Comparison of ENCODE assay signal across 13 mouse cellular contexts in genomic region chr1:42262606-42263005, GRCm38 (mm10).
DNase-seq lines count a peak whose midpoint lies in the region; ATAC-seq and TF ChIP-seq lines count a peak whose summit lies in the region.
"Had no signal": no experiment of that assay in that cellular context is flagged by ENCODE, and none has a peak within 500 bp of the region (broad histone marks: within the 10 kb centered on the region; RNA-seq: fewer than 3 reads in every experiment).

No protein-coding gene starts in this region.

- no peak for TF ChIP-seq CTCF in left cerebral cortex, adult 2 months (IDR thresholded peaks at IDR 0.05)

- 45% methylated on average over 5 of the region's 5 CpGs for WGBS in hindbrain, embryonic 12.5 days
- WGBS in midbrain, embryonic 16.5 days, result 26% methylated on average over 5 of the region's 5 CpGs
- WGBS in intestine, embryonic 16.5 days, result 84% methylated on average over 5 of the region's 5 CpGs

- peaks cover 39% of the 10 kb centered on the region for H3K4me1 ChIP-seq in hindbrain, embryonic 12.5 days
- H3K4me1 ChIP-seq in midbrain, embryonic 16.5 days (ENCODE audit: control insufficient read depth, insufficient read depth, low read length), result peaks cover 43% of the 10 kb centered on the region
- H3K4me1 ChIP-seq in intestine, embryonic 16.5 days (ENCODE audit: control insufficient read depth, insufficient read depth, low read length), result no peaks in the 10 kb centered on the region
- H3K4me1 ChIP-seq: stomach, embryonic 15.5 days had no signal

- DNase-seq in adrenal gland, postnatal 10 days, result peak; percentile 10
- no peak for DNase-seq in adrenal gland, adult (ENCODE audit: inconsistent age in 2 of 2, low spot score in 1 of 2)
- DNase-seq in left cerebral cortex, adult 2 months (ENCODE audit: extremely low spot score in 1 of 2, low spot score in 2 of 2), result no peak
- DNase-seq in left cerebral cortex, adult 18-20 months (ENCODE audit: low spot score in 2 of 2), result no peak
- no peak for DNase-seq in heart, adult 11 months
- DNase-seq: cerebellum, adult 9-11 months; gastrocnemius, adult 2 months; liver, postnatal 0 days had no signal

- no peak overlapping the region for H3K9ac ChIP-seq in hindbrain, embryonic 12.5 days
- no peak overlapping the region for H3K9ac ChIP-seq in midbrain, embryonic 16.5 days (ENCODE audit: low read depth, low read length)
- no peak overlapping the region for H3K9ac ChIP-seq in intestine, embryonic 16.5 days (ENCODE audit: low read depth, low read length)
- H3K9ac ChIP-seq: liver, postnatal 0 days; stomach, embryonic 15.5 days had no signal

- intact Hi-C loops in left cerebral cortex, adult 2 months (cut with DNase I), result no loop called here

- ATAC-seq in hindbrain, embryonic 12.5 days (ENCODE audit: low FRiP score), result no peak
- ATAC-seq in midbrain, embryonic 16.5 days, result no peak
- no peak for ATAC-seq in intestine, embryonic 16.5 days
- ATAC-seq: liver, postnatal 0 days had no signal

- H3K9me3 ChIP-seq in hindbrain, embryonic 12.5 days (replicated peaks), result no peaks in the 10 kb centered on the region
- H3K9me3 ChIP-seq in midbrain, embryonic 16.5 days (replicated peaks; ENCODE audit: control insufficient read depth, low read length, poor library complexity, severe bottlenecking), result no peaks in the 10 kb centered on the region
- H3K9me3 ChIP-seq in intestine, embryonic 16.5 days (ENCODE audit: control insufficient read depth, low read length), result no peaks in the 10 kb centered on the region
- H3K9me3 ChIP-seq: neural tube, embryonic 15.5 days; stomach, embryonic 15.5 days had no signal

- H3K36me3 ChIP-seq in hindbrain, embryonic 12.5 days, result no peaks in the 10 kb centered on the region
- H3K36me3 ChIP-seq in midbrain, embryonic 16.5 days (ENCODE audit: control insufficient read depth, insufficient read depth, low read length), result no peaks in the 10 kb centered on the region
- H3K36me3 ChIP-seq in intestine, embryonic 16.5 days (ENCODE audit: control insufficient read depth, insufficient read depth, low read length), result no peaks in the 10 kb centered on the region
- H3K36me3 ChIP-seq: neural tube, embryonic 15.5 days; stomach, embryonic 15.5 days had no signal

- peak overlapping the region; percentile 50 for H3K4me3 ChIP-seq in left cerebral cortex, adult 2 months
- no peak overlapping the region for H3K4me3 ChIP-seq in hindbrain, embryonic 12.5 days
- peak overlapping the region; percentile 22; the same call in 1 of the 2 replicates for H3K4me3 ChIP-seq in midbrain, embryonic 16.5 days (ENCODE audit: low read depth, low read length)
- H3K4me3 ChIP-seq in intestine, embryonic 16.5 days (ENCODE audit: low read length), result no peak overlapping the region
- H3K4me3 ChIP-seq: gastrocnemius, adult 2 months had no signal

- no peaks in the 10 kb centered on the region for H3K27me3 ChIP-seq in hindbrain, embryonic 12.5 days
- no peaks in the 10 kb centered on the region for H3K27me3 ChIP-seq in midbrain, embryonic 16.5 days (ENCODE audit: control insufficient read depth, insufficient read depth, low read depth, low read length)
- H3K27me3 ChIP-seq in intestine, embryonic 16.5 days (replicated peaks; ENCODE audit: control insufficient read depth, insufficient read depth, low read length), result no peaks in the 10 kb centered on the region
- H3K27me3 ChIP-seq: neural tube, embryonic 15.5 days; stomach, embryonic 15.5 days had no signal

- H3K4me2 ChIP-seq in hindbrain, embryonic 12.5 days (replicated peaks), result peak overlapping the region; percentile 30
- peak overlapping the region; percentile 45 for H3K4me2 ChIP-seq in midbrain, embryonic 16.5 days (ENCODE audit: low read length)
- H3K4me2 ChIP-seq in intestine, embryonic 16.5 days (ENCODE audit: low read depth, low read length), result no peak overlapping the region

- peak overlapping the region; percentile 92 for H3K27ac ChIP-seq in left cerebral cortex, adult 2 months
- peak overlapping the region; percentile 83 for H3K27ac ChIP-seq in hindbrain, embryonic 12.5 days
- H3K27ac ChIP-seq in midbrain, embryonic 16.5 days (ENCODE audit: low read length), result peak overlapping the region; percentile 53
- no peak overlapping the region for H3K27ac ChIP-seq in intestine, embryonic 16.5 days (ENCODE audit: low read length)
- H3K27ac ChIP-seq: gastrocnemius, adult 2 months; neural tube, embryonic 15.5 days; stomach, embryonic 15.5 days had no signal

Comparison
In these comparisons a context has a peak if more than half of its experiments do, and no peak if none do; other contexts are left out.
1. H3K4me3 ChIP-seq: peak in left cerebral cortex, adult 2 months (single experiment) and midbrain, embryonic 16.5 days (single experiment); none in hindbrain, embryonic 12.5 days (single experiment) and intestine, embryonic 16.5 days (single experiment).